Mouse (Mus musculus) heart, adult 2 months (tissue): Measurements from ENCODE around the gene Oxa1l.
"Not testable (repeated sequence)": the region's sequence is repeated elsewhere in the genome, so short reads cannot be mapped to it uniquely, and the experiment has no call there.

ENCODE experiments used
- CTCF ChIP-seq: fragments of 200-600 bp; IDR thresholded peaks from 2 replicates; pipeline ENCODE4 v1.8.1; 2022; ENCODE audit warnings: antibody characterized with exemption, mild to moderate bottlenecking, moderate library complexity
- EP300 ChIP-seq: fragments of 200-500 bp; IDR thresholded peaks from 2 replicates; pipeline ENCODE4 v1.6.1; 2011; ENCODE audit warnings: low read depth, low read length, control low read depth; ENCODE audit not compliant: insufficient read depth
- POLR2A ChIP-seq: fragments of 200-500 bp; IDR thresholded peaks from 2 replicates; pipeline ENCODE4 v1.6.1; 2011; ENCODE audit warnings: mild to moderate bottlenecking, low read depth, low read length, control low read depth; ENCODE audit not compliant: insufficient read depth

DNA sequence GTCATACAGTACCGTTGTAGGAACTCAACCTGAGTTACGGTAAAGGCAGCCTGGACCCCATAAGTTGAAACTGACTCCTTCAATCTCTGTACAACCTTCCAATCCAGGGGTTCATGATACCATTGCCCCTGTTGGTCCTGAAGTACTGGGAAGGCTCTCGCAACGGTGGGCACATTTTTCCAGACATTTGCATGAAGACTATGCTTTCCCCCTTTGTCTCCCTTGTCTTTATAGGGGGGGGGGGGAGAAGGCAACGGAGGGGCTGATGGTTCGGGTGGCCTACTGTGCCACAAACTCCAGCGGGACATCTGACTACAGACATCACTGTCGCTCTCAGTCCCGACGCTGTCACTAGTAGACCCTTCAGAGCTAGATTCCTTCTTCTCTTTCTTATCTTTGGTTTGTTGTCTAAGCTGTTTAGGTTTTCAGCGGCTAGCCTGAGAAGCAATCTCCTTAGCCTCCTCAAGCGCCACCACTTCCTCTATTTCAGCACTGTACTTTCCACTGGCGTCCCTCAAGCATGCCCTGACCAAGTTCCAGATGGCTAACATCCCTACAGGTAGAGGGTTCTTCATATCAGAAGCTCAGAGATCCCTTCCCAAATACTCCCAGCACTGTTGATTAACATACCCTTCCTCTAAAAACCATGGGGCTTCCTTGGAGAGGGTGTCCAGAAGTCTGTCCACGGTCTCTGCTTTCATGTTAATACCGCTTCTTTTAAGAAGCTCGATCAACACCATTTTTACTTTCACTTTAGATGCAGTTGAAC, 9.7 kb upstream of the Oxa1l start:
- not testable (repeated sequence) for TF ChIP-seq CTCF, EP300, POLR2A
